Mouse (Mus musculus) brain, embryonic 14.5 days (tissue): ENCODE measurements around the gene Stk11ip.

ENCODE experiments used
- CTCF ChIP-seq: fragments of 200-500 bp; IDR thresholded peaks from 2 replicates; pipeline ENCODE4 v1.5.1; 2012; ENCODE audit warnings: inconsistent platforms, mild to moderate bottlenecking, moderate library complexity, borderline replicate concordance; ENCODE audit not compliant: insufficient read depth, insufficient read length; ENCODE audit errors: extremely low read depth
- POLR2A ChIP-seq: fragments of 200-500 bp; IDR thresholded peaks from 2 replicates; pipeline ENCODE4 v1.6.1; 2012; ENCODE audit warnings: mild to moderate bottlenecking, inconsistent platforms, borderline replicate concordance; ENCODE audit not compliant: poor library complexity, insufficient read depth, insufficient read length, severe bottlenecking; ENCODE audit errors: extremely low read depth

- no peak for TF ChIP-seq CTCF
- no peak for TF ChIP-seq POLR2A
These were observed 26.0 kb downstream of the Stk11ip start for GRCm38 (mm10) chr1:75547351-75547750.
